Mouse (Mus musculus) lung, adult 2 months (tissue): ENCODE results near the gene Mlh1. TPM values are rescaled to one million over a fixed set of nuclear protein-coding genes. Genes with fewer than 3 reads are reported as not detected.

Experiments used
- DNase-seq: peaks from one replicate; pipeline ENCODE4 v3.0.0; 2022
- H3K4me1 ChIP-seq: fragments of 200-500 bp; 2 replicates; pipeline ENCODE4 v1.6.1; 2011; ENCODE audit warnings: low read length; ENCODE audit not compliant: control insufficient read depth, insufficient read depth
- H3K4me3 ChIP-seq: fragments of 200-500 bp; replicated peaks from 2 replicates; pipeline ENCODE3; 2011; ENCODE audit warnings: low read depth, mild to moderate bottlenecking, control low read depth, low read length; ENCODE audit errors: extremely low read depth
- CTCF ChIP-seq: fragments of 200-500 bp; IDR thresholded peaks from 2 replicates; pipeline ENCODE4 v1.5.1; 2011; ENCODE audit warnings: mild to moderate bottlenecking, low read length, control low read depth; ENCODE audit not compliant: insufficient read depth
- POLR2A ChIP-seq: fragments of 200-500 bp; IDR thresholded peaks from 2 replicates; pipeline ENCODE4 v1.6.1; 2011; ENCODE audit warnings: low read depth, mild to moderate bottlenecking, control low read depth, low read length, borderline replicate concordance; ENCODE audit errors: extremely low read depth
- WGBS: fragments of 180-500 bp; shearing (Covaris S2); methylation state at CpG from one replicate; pipeline ENCODE4 v1.1.7; 2018; 5-methylcytosine and 5-hydroxymethylcytosine counted together
- polyA plus RNA-seq: library from polyadenylated mRNA; depleted of rRNA; stranded (reverse); fragments of >200 nt; gene quantifications from 2 replicates; pipeline ENCODE4 v1.2.3, GENCODE M21; 2012; rRNA removed

Gene Mlh1
- polyA plus RNA-seq, 1 experiment: 10.8 TPM

GRCm38 (mm10) chr9:111182176-111182575, 89.4 kb downstream of the Mlh1 start:
- no peak for DNase-seq
- WGBS: 50% methylated on average over 3 of the region's 3 CpGs

GRCm38 (mm10) chr9:111178971-111179370, 92.6 kb downstream of the Mlh1 start:
- WGBS: 90% methylated on average over 5 of the region's 5 CpGs
- no peak for DNase-seq
- TF ChIP-seq CTCF: no peak
- no peak for TF ChIP-seq POLR2A
- Histone ChIP-seq H3K4me1 (no peaks in the 10 kb centered on the region), H3K4me3 (no peak overlapping the region)

More at GRCm38 (mm10) chr9:111182176-111182575, 89.4 kb downstream of the Mlh1 start:
- Histone ChIP-seq H3K4me3 (no peak overlapping the region), H3K4me1 (no peaks in the 10 kb centered on the region; the same call in 1 of the 2 replicates)
- TF ChIP-seq POLR2A: no peak
- TF ChIP-seq CTCF: no peak

Other genes starting within 250 kb of the Mlh1 start
- gene Ccrl2, start 214.3 kb downstream of the Mlh1 start, polyA plus RNA-seq: 43.9 and 51.2 TPM in 2 replicates
- gene Lrrfip2, start 154.2 kb downstream of the Mlh1 start, polyA plus RNA-seq: 19.8 and 22.3 TPM in 2 replicates
- gene Epm2aip1, start 138 bp upstream of the Mlh1 start, polyA plus RNA-seq: 7.3 and 10.1 TPM in 2 replicates
- gene Trank1, start 39.9 kb upstream of the Mlh1 start, polyA plus RNA-seq: 0.05 and 0.20 TPM in 2 replicates
- 0.98 and 1.8 TPM in 2 replicates for gene Dclk3, start 167.3 kb upstream of the Mlh1 start, polyA plus RNA-seq